Mouse (Mus musculus) forebrain, embryonic 12.5 days (tissue): Measurements from ENCODE around the gene Gab2. TPM values are rescaled to one million over a fixed set of nuclear protein-coding genes. Genes with fewer than 3 reads are reported as not detected.

Source experiments
- ATAC-seq: fragments of 200-750 bp; cut with Nextera tagmentation; 2 replicates; pipeline ENCODE4 v1.8.0; 2017; ENCODE audit warnings: moderate TSS enrichment; ENCODE audit not compliant: low FRiP score
- H3K27ac ChIP-seq: fragments of 300-500 bp; sonication (generic); 2 replicates; pipeline ENCODE4 v1.5.1; 2016; ENCODE audit warnings: mild to moderate bottlenecking
- H3K27me3 ChIP-seq: fragments of 300-500 bp; sonication (generic); 2 replicates; pipeline ENCODE4 v1.6.1; 2016; ENCODE audit warnings: mild to moderate bottlenecking
- H3K36me3 ChIP-seq: fragments of 300-500 bp; sonication (generic); replicated peaks from 2 replicates; pipeline ENCODE4 v1.6.1; 2016; ENCODE audit warnings: mild to moderate bottlenecking
- H3K4me1 ChIP-seq: fragments of 300-500 bp; sonication (generic); 2 replicates; pipeline ENCODE4 v1.6.1; 2016
- H3K4me2 ChIP-seq: fragments of 300-500 bp; sonication (generic); 2 replicates; pipeline ENCODE4 v1.6.1; 2016; ENCODE audit warnings: mild to moderate bottlenecking, moderate library complexity
- H3K4me3 ChIP-seq: fragments of 300-500 bp; sonication (generic); replicated peaks from 2 replicates; pipeline ENCODE4 v1.5.1; 2016; ENCODE audit warnings: mild to moderate bottlenecking
- H3K9ac ChIP-seq: fragments of 300-500 bp; sonication (generic); 2 replicates; pipeline ENCODE4 v1.6.1; 2016; ENCODE audit warnings: mild to moderate bottlenecking
- H3K9me3 ChIP-seq: fragments of 300-500 bp; sonication (generic); 2 replicates; pipeline ENCODE4 v1.6.1; 2016
- WGBS: fragments of 180-500 bp; shearing (Covaris S2); methylation state at CpG from one replicate; pipeline ENCODE4 v1.1.7; 2016; 5-methylcytosine and 5-hydroxymethylcytosine counted together
- polyA plus RNA-seq: library from polyadenylated mRNA; unstranded; fragments of >200 nt; fragmentation: Nextera tagmentation; extraction: Ambion mirVana; gene quantifications from 2 replicates; pipeline ENCODE4 v1.2.1, GENCODE M21; 2016

The Gab2 gene
- polyA plus RNA-seq, 1 experiment from 2014 or later: 10.1 TPM

DNA sequence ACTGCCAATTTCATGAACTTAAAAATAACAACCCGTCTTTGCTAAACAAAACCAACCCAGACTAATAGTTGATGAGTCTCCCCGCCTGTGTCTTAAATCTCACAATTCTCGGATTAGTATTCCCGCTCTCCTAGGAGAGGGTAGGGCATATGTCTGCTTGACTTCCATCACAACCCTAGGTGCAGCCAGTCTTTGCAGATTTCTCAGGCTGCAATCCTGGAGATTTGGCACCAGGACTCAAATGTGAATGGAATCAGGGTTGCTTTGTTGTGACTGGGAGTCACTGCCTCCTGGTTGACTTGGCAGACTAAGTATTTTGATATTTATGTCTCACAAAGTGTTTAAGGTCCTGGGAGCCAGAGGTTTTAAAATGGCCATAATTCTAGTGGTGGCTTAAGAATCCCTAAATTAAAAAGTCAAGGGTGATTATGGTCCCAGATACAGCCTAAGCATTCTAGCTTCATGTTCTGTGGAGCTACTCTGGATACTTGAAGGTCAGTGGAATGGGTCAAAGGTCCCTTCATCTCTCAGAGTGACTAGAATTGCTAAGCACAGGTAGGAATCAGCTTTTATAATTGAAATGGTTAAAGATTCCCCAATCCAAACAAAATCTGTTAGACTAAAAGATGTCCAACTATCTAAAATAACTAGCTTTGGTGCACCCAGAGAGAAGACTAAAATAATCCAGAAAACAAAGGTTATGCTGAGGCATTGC, 1.6 kb upstream of the Gab2 start:
- no peak for ATAC-seq
- no peaks in the 10 kb centered on the region for H3K36me3 ChIP-seq
- 67% methylated on average over 4 of the region's 4 CpGs for WGBS

DNA sequence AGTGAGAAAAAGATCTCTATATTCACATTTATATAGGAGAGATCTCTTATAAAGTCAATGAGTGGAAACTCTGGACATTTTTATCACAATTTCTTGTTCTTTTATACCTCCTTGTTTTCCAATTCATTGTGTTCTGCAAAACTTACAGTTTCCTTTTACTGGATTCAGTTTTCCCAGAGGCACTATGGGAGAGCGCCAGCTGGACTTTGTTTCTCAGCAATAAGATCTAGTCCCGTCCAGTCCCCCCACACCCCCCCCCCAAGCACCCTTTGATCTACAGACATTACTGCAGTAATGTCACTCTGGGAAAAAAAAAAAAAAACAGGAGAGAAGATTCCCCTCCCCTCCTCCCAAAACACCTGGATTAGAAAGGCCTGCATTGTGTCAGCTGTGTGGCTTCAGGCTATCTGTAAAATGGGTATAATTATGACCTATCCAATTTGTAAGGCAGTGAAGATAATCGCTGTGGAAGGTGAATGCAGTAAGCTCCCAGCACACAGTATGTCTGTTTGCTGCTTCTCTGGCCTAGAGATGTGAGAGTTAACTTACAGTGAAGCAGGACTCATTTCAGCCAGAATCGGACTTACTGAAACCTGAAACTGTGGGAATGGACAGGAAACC, 655 bp upstream of the Gab2 start:
- Histone ChIP-seq H3K27ac (peak overlapping the region; percentile 74; the same call in 1 of the 2 replicates), H3K9ac (peak overlapping the region; percentile 88; the same call in 1 of the 2 replicates)
- ATAC-seq: no peak

More for the DNA sequence above, 1.6 kb upstream of the Gab2 start:
- no peak overlapping the region for H3K4me3 ChIP-seq
- H3K27me3 ChIP-seq: 0 out of 2 replicates have a peak, but pooled peaks cover 8% of the 10 kb centered on the region
- peaks cover 12% of the 10 kb centered on the region for H3K4me1 ChIP-seq
- no peaks in the 10 kb centered on the region for H3K9me3 ChIP-seq
- no peak overlapping the region for H3K9ac ChIP-seq
- no peak overlapping the region for H3K4me2 ChIP-seq
- H3K27ac ChIP-seq: no peak overlapping the region

DNA sequence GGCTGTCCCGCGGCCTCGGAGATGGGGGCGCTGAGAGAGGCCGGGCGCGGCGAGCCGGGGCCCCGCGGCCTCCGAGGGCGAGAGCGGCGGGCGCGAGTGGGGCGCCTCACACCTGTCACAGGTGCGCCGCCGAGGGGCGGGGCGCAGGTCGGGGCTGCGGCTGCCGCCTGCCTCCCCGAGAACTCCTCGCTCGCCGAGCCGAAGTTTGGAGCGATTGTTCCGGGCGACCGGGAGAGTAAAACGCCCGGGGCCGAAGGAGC, 503 bp downstream of the Gab2 start:
- no peak for ATAC-seq
- H3K27me3 ChIP-seq: 0 out of 2 replicates have a peak, but pooled peaks cover 8% of the 10 kb centered on the region
- peak overlapping the region; percentile 97 for H3K4me3 ChIP-seq
- peaks cover 12% of the 10 kb centered on the region for H3K4me1 ChIP-seq
- under 1% methylated on average over 29 of the region's 38 CpGs for WGBS
- H3K27ac ChIP-seq: peak overlapping the region; percentile 74
- H3K36me3 ChIP-seq: no peaks in the 10 kb centered on the region
- H3K9me3 ChIP-seq: no peaks in the 10 kb centered on the region
- H3K4me2 ChIP-seq: peak overlapping the region; percentile 87
- peak overlapping the region; percentile 88 for H3K9ac ChIP-seq

More for the DNA sequence above, 655 bp upstream of the Gab2 start:
- 35% methylated on average over 4 of the region's 4 CpGs for WGBS
- Histone ChIP-seq H3K27me3 (0 out of 2 replicates have a peak, but pooled peaks cover 8% of the 10 kb centered on the region), H3K4me2 (peak overlapping the region; percentile 87), H3K36me3 (no peaks in the 10 kb centered on the region), H3K9me3 (no peaks in the 10 kb centered on the region), H3K4me3 (peak overlapping the region; percentile 97), H3K4me1 (peaks cover 12% of the 10 kb centered on the region)

DNA sequence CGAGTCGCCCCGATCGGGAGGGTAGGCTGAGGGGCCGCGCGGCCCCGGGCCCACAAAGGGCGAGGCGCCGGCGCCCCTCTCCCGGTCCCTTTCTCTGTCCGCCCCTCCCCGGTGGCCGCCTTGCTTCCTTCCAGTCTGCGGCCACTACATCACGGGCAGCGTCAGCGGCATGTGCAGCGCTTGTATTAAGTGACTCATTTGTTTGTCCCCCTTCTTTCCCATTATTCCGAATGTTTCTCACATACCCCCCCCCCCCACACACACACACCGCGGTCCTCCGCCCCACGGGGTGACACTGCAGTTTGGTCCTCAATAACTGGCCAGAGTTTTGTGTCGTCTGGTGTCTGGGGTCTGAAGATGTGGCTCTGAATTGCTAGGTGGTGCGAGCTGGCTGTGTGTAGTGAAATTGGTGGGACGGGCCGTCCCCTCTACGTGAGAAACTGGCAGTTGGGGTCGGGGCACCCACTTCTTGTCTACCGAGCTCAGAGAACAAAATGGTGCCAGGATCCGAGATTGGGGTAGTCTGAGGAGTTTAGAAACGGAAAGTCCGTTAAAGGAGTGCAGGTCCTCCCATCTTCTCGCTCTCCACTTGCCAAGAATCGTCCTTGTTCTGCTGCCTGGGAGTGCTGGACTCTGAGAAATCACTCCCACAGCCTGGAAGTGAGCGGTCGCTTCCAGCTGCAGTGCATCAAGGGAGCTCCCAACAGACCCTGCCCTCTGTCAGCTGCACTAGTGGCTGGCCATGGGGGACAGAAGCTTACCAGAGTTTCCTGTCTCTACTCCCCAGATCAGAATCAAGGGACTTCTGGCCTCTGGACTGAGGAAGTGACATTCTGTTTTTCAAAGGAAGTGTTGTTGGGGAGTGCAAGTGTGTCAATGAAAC, 1.1 kb downstream of the Gab2 start:
- Histone ChIP-seq H3K9ac (peak overlapping the region; percentile 88), H3K9me3 (no peaks in the 10 kb centered on the region), H3K27ac (peak overlapping the region; percentile 74), H3K27me3 (0 out of 2 replicates have a peak, but pooled peaks cover 8% of the 10 kb centered on the region), H3K36me3 (no peaks in the 10 kb centered on the region), H3K4me3 (peak overlapping the region; percentile 97), H3K4me1 (peaks cover 12% of the 10 kb centered on the region), H3K4me2 (peak overlapping the region; percentile 87)
- ATAC-seq: peak; percentile 59
- WGBS: under 1% methylated on average over 37 of the region's 40 CpGs

DNA sequence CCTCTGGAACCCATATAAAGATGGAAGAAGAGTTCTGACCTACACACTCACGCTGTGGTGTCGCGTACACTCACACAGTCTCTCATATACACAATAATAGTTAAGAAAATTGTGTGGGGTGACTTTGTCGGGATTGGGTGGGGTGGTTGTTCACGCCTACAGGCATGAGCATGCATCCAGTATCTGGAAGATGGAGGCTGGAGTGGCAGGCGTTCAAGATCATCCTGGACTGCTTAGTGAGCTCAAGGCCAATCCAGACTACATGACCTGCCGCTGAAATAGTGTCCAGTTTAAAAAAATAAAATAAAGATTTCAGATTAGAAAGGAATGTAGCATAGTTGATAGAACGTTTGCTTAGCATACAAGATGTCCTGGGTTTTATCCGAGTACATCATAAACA, 2.2 kb downstream of the Gab2 start:
- 0 out of 2 replicates have a peak, but pooled peaks cover 8% of the 10 kb centered on the region for H3K27me3 ChIP-seq
- peaks cover 12% of the 10 kb centered on the region for H3K4me1 ChIP-seq
- no peaks in the 10 kb centered on the region for H3K36me3 ChIP-seq
- no peaks in the 10 kb centered on the region for H3K9me3 ChIP-seq
- no peak overlapping the region for H3K4me3 ChIP-seq
- H3K27ac ChIP-seq: no peak overlapping the region
- H3K9ac ChIP-seq: no peak overlapping the region
- 87% methylated on average over 9 of the region's 9 CpGs for WGBS
- H3K4me2 ChIP-seq: peak overlapping the region; percentile 87
- no peak for ATAC-seq

DNA sequence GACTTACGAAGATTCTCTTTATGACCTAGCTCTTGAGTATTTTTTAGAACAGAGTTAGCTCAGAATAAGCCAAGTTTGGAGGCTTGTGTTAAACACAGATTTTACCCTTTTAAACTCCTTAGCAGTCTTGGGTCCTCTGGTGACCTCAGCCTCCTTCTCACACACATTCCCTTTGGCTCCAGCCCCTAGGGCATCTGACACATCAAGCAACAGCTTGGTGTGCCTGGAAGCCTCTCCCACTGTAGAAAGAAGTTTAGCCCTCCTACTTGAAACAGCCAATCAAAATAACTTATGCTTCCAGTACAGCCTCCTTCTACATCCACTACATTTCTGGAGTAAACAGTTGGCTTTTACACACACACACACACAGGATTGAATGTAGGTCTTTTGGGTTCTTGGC, 2.8 kb downstream of the Gab2 start:
- H3K27me3 ChIP-seq: 0 out of 2 replicates have a peak, but pooled peaks cover 8% of the 10 kb centered on the region
- peaks cover 12% of the 10 kb centered on the region for H3K4me1 ChIP-seq
- no peaks in the 10 kb centered on the region for H3K9me3 ChIP-seq
- 96% methylated on average over 1 of the region's 1 CpGs for WGBS
- H3K27ac ChIP-seq: no peak overlapping the region
- no peak for ATAC-seq
- no peak overlapping the region for H3K4me3 ChIP-seq
- H3K9ac ChIP-seq: no peak overlapping the region
- H3K4me2 ChIP-seq: no peak overlapping the region
- H3K36me3 ChIP-seq: no peaks in the 10 kb centered on the region

DNA sequence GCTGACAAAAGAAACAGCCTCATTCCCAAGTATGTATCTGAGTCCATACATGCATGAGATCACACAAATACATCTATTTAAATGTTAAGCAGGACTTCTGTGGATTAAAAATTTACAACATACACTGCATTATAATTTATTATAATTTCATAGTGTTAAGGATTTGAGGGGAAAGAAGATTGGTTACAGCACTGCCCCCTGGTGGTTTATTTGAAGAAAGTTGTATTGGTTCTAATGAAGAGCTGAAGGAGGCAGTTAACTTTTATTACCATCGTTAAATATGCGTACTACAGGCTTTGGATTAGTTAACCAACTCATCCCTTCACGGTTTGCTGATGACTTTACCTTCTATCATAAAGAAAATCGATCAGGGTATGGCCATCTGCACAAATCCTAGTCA, 3.9 kb downstream of the Gab2 start:
- 0 out of 2 replicates have a peak, but pooled peaks cover 8% of the 10 kb centered on the region for H3K27me3 ChIP-seq
- no peak overlapping the region for H3K9ac ChIP-seq
- H3K27ac ChIP-seq: no peak overlapping the region
- H3K4me2 ChIP-seq: no peak overlapping the region
- no peak overlapping the region for H3K4me3 ChIP-seq
- no peaks in the 10 kb centered on the region for H3K36me3 ChIP-seq
- no peak for ATAC-seq
- WGBS: 12% methylated on average over 4 of the region's 4 CpGs
- peaks cover 12% of the 10 kb centered on the region for H3K4me1 ChIP-seq
- H3K9me3 ChIP-seq: no peaks in the 10 kb centered on the region

DNA sequence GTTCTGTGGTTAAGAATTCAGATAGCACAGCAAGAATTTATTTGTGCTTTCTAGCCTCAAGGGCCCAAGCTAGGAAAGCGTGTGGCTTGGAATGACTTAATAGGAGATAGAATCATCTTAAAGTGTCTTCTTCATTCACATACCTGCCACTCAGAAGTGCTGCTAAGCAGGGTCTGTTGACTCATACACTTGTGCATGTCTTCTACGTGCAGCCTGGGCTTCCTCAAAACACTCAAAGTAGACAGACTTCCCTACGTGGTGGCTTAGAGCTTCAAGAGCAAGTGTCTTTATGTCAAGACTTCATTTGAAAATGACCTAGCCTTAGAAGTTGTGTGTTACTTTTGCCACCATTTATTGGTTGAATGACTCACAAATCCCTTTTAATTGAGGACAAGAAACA, 12.9 kb downstream of the Gab2 start:
- H3K9me3 ChIP-seq: no peaks in the 10 kb centered on the region
- no peaks in the 10 kb centered on the region for H3K4me1 ChIP-seq
- 84% methylated on average over 3 of the region's 3 CpGs for WGBS
- no peaks in the 10 kb centered on the region for H3K36me3 ChIP-seq
- no peak overlapping the region for H3K4me2 ChIP-seq
- ATAC-seq: no peak
- no peak overlapping the region for H3K27ac ChIP-seq
- no peak overlapping the region for H3K9ac ChIP-seq
- no peaks in the 10 kb centered on the region for H3K27me3 ChIP-seq
- no peak overlapping the region for H3K4me3 ChIP-seq

DNA sequence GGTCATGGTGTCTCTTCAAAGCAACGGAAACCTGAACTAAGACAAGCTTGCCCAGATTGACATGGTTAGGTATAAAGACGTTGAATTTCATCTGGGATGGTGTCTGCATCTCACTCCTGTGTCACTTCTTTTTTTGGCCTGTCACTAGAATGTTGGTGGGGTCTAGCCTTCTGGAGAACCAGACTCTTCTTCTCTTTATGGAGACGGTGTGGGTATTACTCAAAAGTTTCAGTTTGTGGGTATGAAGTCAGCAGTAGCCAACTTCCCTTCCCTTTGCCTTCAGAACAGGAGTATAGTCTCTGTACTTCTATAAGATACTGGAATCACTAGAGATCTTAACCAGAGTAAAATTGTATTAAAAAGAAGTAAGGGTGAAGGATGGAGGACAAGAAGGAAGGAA, 26.7 kb downstream of the Gab2 start:
- H3K4me3 ChIP-seq: no peak overlapping the region
- ATAC-seq: no peak
- WGBS: 94% methylated on average over 3 of the region's 3 CpGs
- H3K36me3 ChIP-seq: no peaks in the 10 kb centered on the region
- no peak overlapping the region for H3K9ac ChIP-seq
- H3K4me1 ChIP-seq: no peaks in the 10 kb centered on the region
- no peaks in the 10 kb centered on the region for H3K27me3 ChIP-seq
- H3K9me3 ChIP-seq: no peaks in the 10 kb centered on the region
- no peak overlapping the region for H3K4me2 ChIP-seq
- no peak overlapping the region for H3K27ac ChIP-seq

DNA sequence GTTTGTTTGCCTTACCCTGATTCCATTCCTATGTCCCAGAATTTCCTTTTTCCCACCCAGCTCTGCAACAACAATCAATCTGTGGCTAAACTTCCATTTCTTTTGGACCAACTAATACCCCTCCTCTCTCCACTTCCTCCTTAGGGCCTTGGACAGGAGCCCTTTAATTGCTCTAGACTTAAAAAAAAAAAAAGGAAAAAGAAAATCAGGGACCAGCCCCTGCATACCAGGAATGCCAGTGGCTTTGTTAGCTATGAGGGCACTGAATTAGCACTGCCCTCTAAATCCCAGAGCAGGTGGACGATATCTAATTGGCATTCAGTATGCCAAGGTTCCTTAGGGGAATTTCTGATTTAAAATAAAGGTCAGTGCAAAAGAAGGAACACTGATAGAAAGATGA, 47.6 kb downstream of the Gab2 start:
- Histone ChIP-seq H3K36me3 (no peaks in the 10 kb centered on the region), H3K4me1 (no peaks in the 10 kb centered on the region), H3K9ac (no peak overlapping the region), H3K9me3 (no peaks in the 10 kb centered on the region), H3K4me3 (no peak overlapping the region), H3K4me2 (no peak overlapping the region), H3K27me3 (no peaks in the 10 kb centered on the region), H3K27ac (no peak overlapping the region)
- WGBS: 0% methylated on average over 1 of the region's 1 CpGs
- ATAC-seq: no peak

DNA sequence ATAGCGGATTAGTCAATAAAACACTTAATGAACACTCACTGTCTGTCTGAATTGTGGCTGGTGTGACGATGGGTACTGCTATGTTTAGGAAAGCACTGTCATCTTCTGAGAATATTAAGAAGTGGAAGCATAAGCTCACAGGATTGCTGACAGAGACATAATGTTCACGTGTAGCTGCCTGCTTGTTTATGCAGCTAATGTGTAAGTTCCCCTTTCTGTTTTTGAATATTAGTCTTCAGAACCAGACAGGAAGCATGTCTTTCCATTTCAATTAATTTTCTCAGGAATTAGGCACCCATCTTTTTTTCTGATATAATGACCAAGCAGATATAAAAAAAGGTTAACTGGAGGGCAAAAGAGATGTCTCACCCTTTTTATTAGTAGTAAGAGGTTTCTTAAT, 55.1 kb downstream of the Gab2 start:
- H3K36me3 ChIP-seq: no peaks in the 10 kb centered on the region
- ATAC-seq: no peak
- no peaks in the 10 kb centered on the region for H3K4me1 ChIP-seq
- WGBS: 82% methylated on average over 3 of the region's 3 CpGs
- no peak overlapping the region for H3K4me3 ChIP-seq
- H3K9ac ChIP-seq: no peak overlapping the region
- no peak overlapping the region for H3K27ac ChIP-seq
- no peak overlapping the region for H3K4me2 ChIP-seq
- 0 out of 2 replicates have a peak, but pooled peaks cover 5% of the 10 kb centered on the region for H3K9me3 ChIP-seq
- no peaks in the 10 kb centered on the region for H3K27me3 ChIP-seq

DNA sequence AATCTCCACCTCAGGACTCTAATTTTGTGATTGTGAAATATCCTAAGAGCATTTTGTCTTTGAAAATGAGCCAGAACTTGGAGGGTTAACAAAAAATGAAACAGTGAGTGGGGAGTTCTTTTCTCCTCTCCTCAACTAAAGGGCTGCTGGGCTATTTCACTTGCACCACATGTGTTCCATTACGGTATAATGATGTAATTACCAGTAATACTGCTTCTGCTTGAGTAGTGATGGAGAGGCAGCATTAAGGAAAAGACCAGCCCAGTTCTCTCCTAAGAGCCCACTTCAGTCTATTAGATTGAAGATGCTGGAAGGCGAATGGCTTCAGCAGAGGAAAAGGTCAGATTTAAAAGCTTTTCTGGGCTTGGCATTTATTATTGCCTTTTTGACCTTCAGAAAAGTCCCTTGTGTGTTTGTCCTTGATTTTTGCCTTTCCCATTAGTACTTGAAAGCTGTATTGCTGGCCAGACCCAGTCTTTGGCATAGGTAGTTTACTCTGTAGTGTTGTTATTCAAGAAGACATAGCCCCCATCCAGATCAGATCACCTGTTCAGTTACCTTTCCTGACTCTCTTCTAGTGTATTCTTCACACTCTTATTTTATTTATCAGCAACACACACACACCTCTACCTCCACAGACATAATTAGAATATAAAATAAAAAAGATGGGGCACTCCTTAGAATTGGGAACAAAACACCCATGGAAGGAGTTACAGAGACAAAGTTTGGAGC, 69.9 kb downstream of the Gab2 start:
- WGBS: 33% methylated on average over 2 of the region's 2 CpGs
- peak; percentile 70 for ATAC-seq

More for the DNA sequence above, 69.9 kb downstream of the Gab2 start:
- Histone ChIP-seq H3K27ac (no peak overlapping the region), H3K27me3 (no peaks in the 10 kb centered on the region), H3K36me3 (no peaks in the 10 kb centered on the region), H3K4me1 (no peaks in the 10 kb centered on the region; the same call in 1 of the 2 replicates), H3K9ac (no peak overlapping the region), H3K4me3 (no peak overlapping the region), H3K4me2 (no peak overlapping the region), H3K9me3 (no peaks in the 10 kb centered on the region)
